Mouse (Mus musculus) liver, embryonic 14.5 days (tissue): ENCODE measurements at regions not wholly inside any gene's neighbourhood (a gene's known extent, or its start where the extent isn't known, plus 50 kb on each side); places are given as distances from the start of the nearest gene placed in this dataset.

Source experiments
- ATAC-seq: fragments of 200-750 bp; cut with Nextera tagmentation; 2 replicates; pipeline ENCODE4 v1.8.0; 2017; ENCODE audit warnings: moderate number of reproducible peaks, mild to moderate bottlenecking, moderate library complexity; ENCODE audit not compliant: insufficient read depth
- DNase-seq, 3 experiments: peaks; one replicate each; pipeline ENCODE4 v3.0.0-alpha.2; 2012 to 2013; ENCODE audit warnings: low read depth in 3 of 3, low spot score in 3 of 3
- H3K27ac ChIP-seq: fragments of 300-500 bp; sonication (generic); 2 replicates; pipeline ENCODE4 v1.5.1; 2014; ENCODE audit warnings: moderate library complexity, mild to moderate bottlenecking, control low read depth, inconsistent platforms
- H3K27me3 ChIP-seq: fragments of 300-500 bp; sonication (generic); 2 replicates; pipeline ENCODE4 v1.6.1; 2014; ENCODE audit warnings: mild to moderate bottlenecking, low read length, moderate library complexity; ENCODE audit not compliant: control insufficient read depth, insufficient read depth
- H3K36me3 ChIP-seq: fragments of 300-500 bp; sonication (generic); replicated peaks from 2 replicates; pipeline ENCODE4 v1.6.1; 2014; ENCODE audit warnings: low read depth; ENCODE audit not compliant: control insufficient read depth, insufficient read depth
- H3K4me1 ChIP-seq, 2 experiments: fragments of 200-500 bp in 1 of 2; fragments of 300-500 bp in 1 of 2; sonication (generic) in 1 of 2; replicated peaks; 2 replicates each; pipeline ENCODE4 v1.6.1; 2012 to 2014; ENCODE audit warnings: antibody characterized with exemption in 1 of 2, inconsistent platforms in 1 of 2, low read length in 1 of 2; ENCODE audit not compliant: control insufficient read depth in 2 of 2, insufficient read depth in 2 of 2
- H3K4me2 ChIP-seq: fragments of 300-500 bp; sonication (generic); 2 replicates; pipeline ENCODE4 v1.6.1; 2014; ENCODE audit warnings: low read depth, mild to moderate bottlenecking, control low read depth, moderate library complexity
- H3K4me3 ChIP-seq, 2 experiments: fragments of 200-500 bp in 1 of 2; fragments of 300-500 bp in 1 of 2; sonication (generic) in 1 of 2; 2 replicates each; pipeline ENCODE4 v1.5.1; 2012 to 2014; ENCODE audit warnings: low read depth in 2 of 2, low read length in 2 of 2, mild to moderate bottlenecking in 2 of 2, control low read depth in 1 of 2, inconsistent platforms in 1 of 2, moderate library complexity in 1 of 2; ENCODE audit not compliant: insufficient read depth in 1 of 2
- H3K9ac ChIP-seq: fragments of 300-500 bp; sonication (generic); replicated peaks from 2 replicates; pipeline ENCODE4 v1.6.1; 2014; ENCODE audit warnings: mild to moderate bottlenecking, control low read depth, moderate library complexity
- H3K9me3 ChIP-seq: fragments of 300-500 bp; sonication (generic); 2 replicates; pipeline ENCODE4 v1.6.1; 2016; ENCODE audit warnings: low read length, mixed read lengths; ENCODE audit not compliant: control insufficient read depth
- CTCF ChIP-seq: IDR thresholded peaks from 2 replicates; pipeline ENCODE4 v1.5.1; 2016; ENCODE audit warnings: antibody characterized with exemption, low read depth, control low read depth
- EP300 ChIP-seq: IDR thresholded peaks from 2 replicates; pipeline ENCODE4 v1.6.1; 2016; ENCODE audit warnings: antibody characterized with exemption, low read depth
- WGBS: fragments of 180-500 bp; shearing (Covaris S2); extraction: QIAGEN DNeasy Blood & Tissue Kit; methylation state at CpG from one replicate; pipeline ENCODE4 v1.1.7; 2014; ENCODE audit not compliant: insufficient replicate concordance; 5-methylcytosine and 5-hydroxymethylcytosine counted together

DNA sequence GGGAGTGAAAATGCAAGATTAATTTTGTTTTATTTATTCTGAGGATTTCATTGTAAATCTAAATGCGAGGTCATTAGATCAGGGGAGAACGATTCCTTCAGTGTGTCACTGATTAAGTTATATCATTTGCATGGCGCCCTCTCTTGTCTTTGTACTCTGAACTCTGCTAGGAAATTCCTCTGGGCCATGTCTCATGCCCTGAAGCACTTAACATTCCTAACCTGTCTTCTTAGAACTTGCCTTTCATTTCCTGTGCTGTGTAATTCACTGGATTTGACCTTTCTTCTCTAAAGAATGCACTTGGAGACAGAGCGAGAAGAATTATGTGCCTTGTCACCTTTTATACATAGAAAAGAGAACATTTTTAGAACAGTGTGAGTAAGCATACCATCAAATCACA, 199.0 kb upstream of the C030005K15Rik start:
- H3K4me2 ChIP-seq = no peak overlapping the region
- H3K27ac ChIP-seq = no peak overlapping the region
- WGBS = 58% methylated on average over 4 of the region's 4 CpGs
- no peaks in the 10 kb centered on the region for H3K9me3 ChIP-seq
- no peaks in the 10 kb centered on the region for H3K36me3 ChIP-seq
- ATAC-seq (no peak), DNase-seq (no peak)
- TF ChIP-seq EP300 (no peak), CTCF (no peak)
- H3K9ac ChIP-seq = no peak overlapping the region
- no peaks in the 10 kb centered on the region for H3K4me1 ChIP-seq
- no peak overlapping the region for H3K4me3 ChIP-seq
- H3K27me3 ChIP-seq = no peaks in the 10 kb centered on the region

DNA sequence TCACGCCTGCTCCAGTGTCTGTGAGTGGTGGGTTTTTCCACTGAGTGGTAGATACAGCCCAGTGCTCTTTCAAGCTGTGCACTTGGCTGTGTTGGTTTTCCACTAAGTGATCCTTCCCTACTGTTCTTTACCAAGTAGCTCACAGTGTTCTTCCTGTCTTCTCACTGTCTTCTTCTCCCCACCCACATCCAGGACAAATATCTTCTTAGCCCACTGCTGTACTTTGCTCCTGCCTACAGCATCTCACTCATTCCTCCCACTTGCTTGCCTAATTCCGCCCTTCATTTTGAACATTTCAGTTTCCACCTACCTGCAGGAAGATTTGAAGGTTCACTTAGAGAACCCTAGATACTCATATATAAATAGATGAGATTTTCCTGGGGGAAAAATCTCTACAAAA, 213.8 kb upstream of the C030005K15Rik start:
- TF ChIP-seq EP300 = no peak
- TF ChIP-seq CTCF = no peak
- ATAC-seq (no peak), DNase-seq (no peak)
- H3K27ac ChIP-seq = no peak overlapping the region
- WGBS = 55% methylated on average over 2 of the region's 2 CpGs
- H3K9me3 ChIP-seq = no peaks in the 10 kb centered on the region
- no peak overlapping the region for H3K4me3 ChIP-seq
- H3K36me3 ChIP-seq = no peaks in the 10 kb centered on the region
- no peak overlapping the region for H3K9ac ChIP-seq
- H3K4me1 ChIP-seq = no peaks in the 10 kb centered on the region
- H3K27me3 ChIP-seq = no peaks in the 10 kb centered on the region
- H3K4me2 ChIP-seq = no peak overlapping the region

DNA sequence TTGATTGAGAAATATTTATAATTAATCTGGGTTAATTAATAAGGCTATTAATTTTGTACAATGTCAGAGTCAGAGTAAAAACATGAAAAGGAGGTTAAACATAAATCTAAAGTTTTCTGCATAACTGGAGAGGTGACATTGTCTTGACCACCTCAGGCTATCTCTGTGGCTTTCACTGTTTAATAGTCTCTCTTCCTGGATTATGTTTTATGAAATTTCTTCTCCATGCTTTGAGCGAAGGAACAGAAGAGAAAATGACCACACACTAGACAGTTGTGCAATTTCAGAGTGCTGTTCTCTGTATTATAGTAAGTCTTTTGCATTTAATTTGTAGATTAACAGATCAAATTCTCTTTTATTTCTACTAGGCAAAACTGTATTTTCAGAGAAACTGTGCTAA, 239.3 kb upstream of the C030005K15Rik start:
- H3K27me3 ChIP-seq = no peaks in the 10 kb centered on the region
- no peak overlapping the region for H3K9ac ChIP-seq
- no peak overlapping the region for H3K4me3 ChIP-seq
- no peak overlapping the region for H3K4me2 ChIP-seq
- no peaks in the 10 kb centered on the region for H3K9me3 ChIP-seq
- no peak for TF ChIP-seq CTCF
- TF ChIP-seq EP300 = no peak
- 42% methylated on average over 1 of the region's 1 CpGs for WGBS
- no peaks in the 10 kb centered on the region for H3K4me1 ChIP-seq
- no peak for DNase-seq
- no peak for ATAC-seq
- no peaks in the 10 kb centered on the region for H3K36me3 ChIP-seq
- no peak overlapping the region for H3K27ac ChIP-seq

DNA sequence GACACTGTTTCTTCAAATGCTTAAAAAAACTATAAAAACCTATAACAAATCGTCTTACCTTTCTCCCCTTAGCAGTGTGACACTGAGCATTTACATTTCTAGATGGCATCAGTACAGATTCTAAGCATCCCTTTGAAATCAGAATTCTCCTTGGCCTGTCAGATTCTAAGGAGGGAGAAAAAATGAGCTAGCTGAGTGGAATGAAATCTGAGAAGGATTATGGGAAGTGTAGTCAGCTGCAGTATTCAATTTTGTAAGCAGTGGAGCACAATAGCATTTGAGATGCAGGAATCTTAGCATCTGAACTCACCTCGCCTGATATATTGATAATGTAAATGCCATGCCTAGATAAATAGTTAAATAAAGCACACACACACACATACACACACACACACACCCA, 240.4 kb upstream of the C030005K15Rik start:
- Histone ChIP-seq H3K36me3 (no peaks in the 10 kb centered on the region), H3K4me3 (no peak overlapping the region), H3K4me2 (no peak overlapping the region), H3K9ac (no peak overlapping the region), H3K27ac (no peak overlapping the region), H3K9me3 (no peaks in the 10 kb centered on the region), H3K4me1 (no peaks in the 10 kb centered on the region), H3K27me3 (no peaks in the 10 kb centered on the region)
- TF ChIP-seq EP300 = no peak
- TF ChIP-seq CTCF = no peak
- 32% methylated on average over 2 of the region's 2 CpGs for WGBS
- DNase-seq (no peak), ATAC-seq (no peak)

DNA sequence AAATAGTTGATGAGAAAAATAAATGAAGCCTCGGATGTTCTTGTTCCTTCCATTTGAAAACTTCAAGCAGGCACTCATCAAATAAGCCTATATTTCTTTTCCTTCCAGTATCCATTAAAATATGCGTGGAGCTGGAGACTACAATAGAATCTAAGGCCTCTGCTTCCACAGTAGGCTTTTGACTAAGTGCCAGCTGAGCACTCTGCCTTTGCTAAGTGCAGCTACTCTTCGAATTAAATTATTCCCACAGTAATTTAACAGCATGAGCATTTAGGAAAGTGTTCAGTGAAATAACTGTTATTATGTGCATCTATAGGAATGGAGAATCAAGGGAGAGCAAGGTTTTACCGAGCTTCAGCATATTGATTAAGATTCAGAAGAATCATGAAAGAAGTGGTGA, 280.5 kb upstream of the C030005K15Rik start:
- H3K9me3 ChIP-seq = no peaks in the 10 kb centered on the region
- no peaks in the 10 kb centered on the region for H3K36me3 ChIP-seq
- no peaks in the 10 kb centered on the region for H3K27me3 ChIP-seq
- DNase-seq (no peak), ATAC-seq (no peak)
- H3K27ac ChIP-seq = no peak overlapping the region
- TF ChIP-seq EP300 (no peak), CTCF (no peak)
- no peak overlapping the region for H3K9ac ChIP-seq
- H3K4me1 ChIP-seq = no peaks in the 10 kb centered on the region
- no peak overlapping the region for H3K4me3 ChIP-seq
- WGBS = 42% methylated on average over 4 of the region's 4 CpGs
- no peak overlapping the region for H3K4me2 ChIP-seq
